Mouse (Mus musculus) left cerebral cortex, postnatal 36 days (tissue): Measurements from ENCODE around the gene Cyp2c55. TPM values are rescaled to one million over a fixed set of nuclear protein-coding genes. Genes with fewer than 3 reads are reported as not detected.
A peak's percentile ranks its signal among the peaks of the same experiment; 100 is the strongest.

ENCODE experiments used
- DNase-seq, 2 experiments: peaks; one replicate each; pipeline ENCODE4 v3.0.0; 2021 to 2022; ENCODE audit warnings: low spot score in 2 of 2, mixed read lengths in 1 of 2
- intact Hi-C: fragments of 180-260 bp; cut with DNase I; formaldehyde crosslinking; loops from one replicate; pipeline ENCODE4 v1.15.1; 2025
- microRNA-seq: library from miRNA; unstranded; fragments of <30 nt; microRNA quantifications from one replicate; pipeline ENCODE4 v1.2.0, GENCODE M21; 2022
- total RNA-seq, 2 experiments: library from RNA; stranded (reverse); gene quantifications; 2 replicates each; pipeline ENCODE4 v1.2.3; 2021

The Cyp2c55 gene
- under 1 TPM in 1 of 2 experiments, not detected in 1; 0.32 TPM for total RNA-seq

DNA sequence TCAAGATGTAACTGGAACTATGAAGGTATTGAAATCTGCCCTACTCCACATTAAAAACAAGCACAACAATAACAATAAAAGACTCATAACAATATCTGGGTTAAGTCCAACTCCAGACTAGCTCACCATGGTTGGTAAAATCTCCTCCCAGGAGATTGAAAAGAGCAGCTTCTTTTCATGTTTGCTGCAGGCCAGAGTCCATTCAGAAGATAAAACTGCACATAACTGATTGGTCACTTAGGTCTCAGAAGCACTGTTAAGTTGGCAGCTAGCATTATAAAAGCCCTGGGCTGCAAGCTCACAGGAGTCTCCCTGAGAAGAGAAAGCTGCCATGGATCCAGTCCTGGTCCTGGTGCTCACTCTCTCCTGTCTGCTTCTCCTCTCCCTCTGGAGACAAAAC is at the start of gene Cyp2c55:
Gene Cyp2c55 (plus strand): TSS at position 305 of the 400 bp plus-strand sequence.
- DNase-seq = no peak

GRCm38 (mm10) chr19:38970741-38971140 is 36.1 kb upstream of the Cyp2c55 start:
- no peak for DNase-seq
- intact Hi-C loops = no loop called here

More for the DNA sequence above, at the start of gene Cyp2c55:
- intact Hi-C loops = no loop called here

DNA sequence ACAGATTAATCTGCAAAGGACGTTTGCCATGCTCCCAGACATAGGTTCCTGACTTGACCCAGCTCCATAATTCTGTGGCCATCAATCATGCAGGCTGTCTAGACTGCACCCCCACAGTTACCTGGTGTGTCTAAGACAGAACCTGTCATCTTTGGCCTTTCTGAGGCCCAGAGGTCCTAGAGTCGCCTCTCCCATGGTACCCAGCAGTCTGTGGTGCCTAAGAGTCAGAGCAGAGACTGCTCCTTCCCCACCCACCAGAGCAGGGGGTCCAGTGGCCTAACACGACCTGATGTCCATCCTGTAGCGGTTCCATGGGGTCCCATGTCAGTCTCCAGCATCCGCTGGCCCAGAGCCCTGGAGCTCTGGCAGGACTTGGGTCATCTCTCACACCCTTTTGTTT is 34.2 kb upstream of the Cyp2c55 start:
- intact Hi-C loops = no loop called here
- no peak for DNase-seq

GRCm38 (mm10) chr19:38973666-38974065 is 33.2 kb upstream of the Cyp2c55 start:
- intact Hi-C loops = no loop called here
- no peak for DNase-seq

- DNase-seq = no peak
Measured at GRCm38 (mm10) chr19:38976269-38976668, 30.6 kb upstream of the Cyp2c55 start.

GRCm38 (mm10) chr19:38981966-38982365 is 24.9 kb upstream of the Cyp2c55 start:
- intact Hi-C loops = loop anchor here (2.0 to 10.0 kb wide), 2 partner anchors 1243 to 1353 kb away; no protein-coding TSS in a partner anchor

More at GRCm38 (mm10) chr19:38976269-38976668, 30.6 kb upstream of the Cyp2c55 start:
- intact Hi-C loops = no loop called here

GRCm38 (mm10) chr19:38998248-38998647 is 8.6 kb upstream of the Cyp2c55 start:
- DNase-seq = no peak
- intact Hi-C loops = no loop called here

More at GRCm38 (mm10) chr19:38981966-38982365, 24.9 kb upstream of the Cyp2c55 start:
- peak; percentile 60 to 68 for DNase-seq

DNA sequence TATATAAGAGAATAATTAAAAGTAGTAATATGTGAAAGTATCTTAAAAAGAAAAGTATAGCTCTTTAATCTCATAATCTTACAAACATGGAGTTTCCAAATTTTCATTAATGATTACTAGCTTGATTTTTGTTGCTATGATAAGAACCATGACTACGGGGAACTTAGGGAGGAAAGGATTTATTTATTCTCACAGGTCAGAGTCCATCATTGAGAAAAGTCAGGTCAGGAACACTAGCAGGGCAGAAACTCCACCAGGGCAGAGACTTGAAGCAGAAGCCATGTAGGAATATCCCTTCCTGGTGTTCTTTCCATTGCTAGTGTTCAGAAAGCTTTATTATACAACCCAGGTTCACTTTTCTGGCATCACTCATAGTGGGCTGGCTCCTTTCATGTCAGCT is 8.1 kb upstream of the Cyp2c55 start:
- DNase-seq = no peak
- intact Hi-C loops = no loop called here

DNA sequence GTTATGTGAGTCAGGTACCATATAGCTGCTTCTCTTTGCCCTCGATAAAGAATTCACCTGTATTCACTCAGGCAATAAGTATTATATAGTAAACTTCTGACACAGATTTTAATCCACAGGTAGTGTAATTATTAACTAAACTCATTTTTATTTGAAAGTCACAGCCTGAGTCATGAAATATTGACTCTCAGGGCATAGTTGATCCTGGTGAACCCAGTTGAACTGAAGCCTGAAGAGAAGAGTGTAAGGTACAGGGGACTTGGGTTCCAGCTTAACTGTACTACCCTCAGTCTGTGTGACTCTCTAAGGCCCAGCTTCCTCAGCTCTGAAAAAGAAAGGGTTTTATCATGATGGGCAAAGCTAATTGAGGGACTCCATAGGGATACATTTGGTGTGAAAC is 1.7 kb upstream of the Cyp2c55 start:
- DNase-seq = no peak
- intact Hi-C loops = no loop called here

- intact Hi-C loops = no loop called here
- no peak for DNase-seq
Measured at GRCm38 (mm10) chr19:39057928-39058327, 51.1 kb downstream of the Cyp2c55 start.

DNA sequence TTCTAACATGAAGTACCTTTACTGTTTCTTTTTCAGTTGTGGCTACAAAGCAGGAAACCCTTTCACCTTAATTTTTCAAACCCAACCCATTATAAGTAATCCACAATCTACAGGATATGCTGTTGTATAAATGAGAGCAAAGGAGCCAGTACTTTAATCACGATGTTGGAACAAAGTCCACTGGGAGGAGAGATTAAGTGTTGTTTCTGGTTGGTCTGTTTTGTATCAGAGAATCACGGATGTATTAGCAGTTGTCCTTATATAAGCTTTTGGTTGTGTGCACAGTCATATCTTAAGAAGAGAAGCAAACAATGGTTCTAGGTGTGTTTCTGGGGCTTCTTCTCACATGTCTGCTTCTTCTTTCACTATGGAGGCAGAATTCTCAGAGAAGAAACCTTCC is 53.9 kb downstream of the Cyp2c55 start, which contains the start of gene Cyp2c65:
Gene Cyp2c65 (plus strand): TSS at position 297 of the 400 bp plus-strand sequence.
- intact Hi-C loops = no loop called here

More for the DNA sequence above, 53.9 kb downstream of the Cyp2c55 start, which contains the start of gene Cyp2c65:
- DNase-seq = no peak

Small RNAs within 50 kb of the gene (microRNA-seq; reads per million reads assigned to microRNA genes)
- gene Gm23800 = not detected

Other genes with a start within 250 kb of the Cyp2c55 start
- 10 to 100 TPM; 11.9 to 14.0 TPM for gene Noc3l, start 187.8 kb upstream of the Cyp2c55 start, total RNA-seq
- gene Tbc1d12, start 170.4 kb upstream of the Cyp2c55 start, total RNA-seq = 10 to 100 TPM; 11.7 to 13.0 TPM
- 1 to 10 TPM; 2.1 to 7.1 TPM for gene Hells, start 76.1 kb upstream of the Cyp2c55 start, total RNA-seq
- gene Cyp2c65, start 54.0 kb downstream of the Cyp2c55 start, total RNA-seq = not detected
- gene Cyp2c66, start 106.9 kb downstream of the Cyp2c55 start, total RNA-seq = not detected